Mouse (Mus musculus): ENCODE measurements at regions not wholly inside any gene's neighbourhood (a gene's known extent, or its start where the extent isn't known, plus 50 kb on each side); places are given as distances from the start of the nearest gene placed in this dataset.

- Histone ChIP-seq H3K27ac (replicated peaks in 1 of 2; ENCODE audit: control insufficient read depth in 1 of 2, insufficient read depth in 1 of 2, low read depth in 2 of 2, low read length in 2 of 2) (no peak overlapping the region), H3K4me1 (ENCODE audit: control insufficient read depth in 2 of 2, insufficient read depth in 2 of 2, low read length in 2 of 2) (peaks cover 8 to 15% of the 10 kb centered on the region in 2 experiments), H3K36me3 (ENCODE audit: control insufficient read depth, insufficient read depth, low read length) (no peaks in the 10 kb centered on the region), H3K27me3 (ENCODE audit: control insufficient read depth, insufficient read depth, low read length) (no peaks in the 10 kb centered on the region), H3K4me2 (ENCODE audit: low read length) (no peak overlapping the region), H3K4me3 (ENCODE audit: control insufficient read depth in 1 of 2, insufficient read depth in 1 of 2, low read depth in 1 of 2, low read length in 2 of 2) (no peak overlapping the region), H3K9ac (ENCODE audit: low read length) (no peak overlapping the region), H3K9me3 (ENCODE audit: control insufficient read depth, low read length) (no peaks in the 10 kb centered on the region)
- no peak for ATAC-seq (ENCODE audit: insufficient number of reproducible peaks, insufficient read depth, low FRiP score, low read depth)
- 95% methylated on average over 3 of the region's 3 CpGs for WGBS
These were observed 59.5 kb downstream of the Tex35 start for GRCm38 (mm10) chr1:157048996-157049395.

- WGBS, result 56% methylated on average over 11 of the region's 11 CpGs
- no peaks in the 10 kb centered on the region for H3K9me3 ChIP-seq (ENCODE audit: control insufficient read depth, low read length)
- H3K9ac ChIP-seq (ENCODE audit: low read length), result no peak overlapping the region
- peaks cover 8 to 15% of the 10 kb centered on the region in 2 experiments for H3K4me1 ChIP-seq (ENCODE audit: control insufficient read depth in 2 of 2, insufficient read depth in 2 of 2, low read length in 2 of 2)
- no peak for ATAC-seq (ENCODE audit: insufficient number of reproducible peaks, insufficient read depth, low FRiP score, low read depth)
- no peak overlapping the region for H3K27ac ChIP-seq (replicated peaks in 1 of 2; ENCODE audit: control insufficient read depth in 1 of 2, insufficient read depth in 1 of 2, low read depth in 2 of 2, low read length in 2 of 2)
- H3K4me2 ChIP-seq (ENCODE audit: low read length), result no peak overlapping the region
- no peaks in the 10 kb centered on the region for H3K27me3 ChIP-seq (ENCODE audit: control insufficient read depth, insufficient read depth, low read length)
- H3K36me3 ChIP-seq (ENCODE audit: control insufficient read depth, insufficient read depth, low read length), result no peaks in the 10 kb centered on the region
- H3K4me3 ChIP-seq (ENCODE audit: control insufficient read depth in 1 of 2, insufficient read depth in 1 of 2, low read depth in 1 of 2, low read length in 2 of 2), result no peak overlapping the region
These were observed 60.1 kb downstream of the Tex35 start for GRCm38 (mm10) chr1:157048201-157048923.

GRCm38 (mm10) chr1:157047751-157048200, 60.7 kb downstream of the Tex35 start:
- Histone ChIP-seq H3K27me3 (ENCODE audit: control insufficient read depth, insufficient read depth, low read length) (no peaks in the 10 kb centered on the region), H3K9me3 (ENCODE audit: control insufficient read depth, low read length) (no peaks in the 10 kb centered on the region), H3K9ac (ENCODE audit: low read length) (no peak overlapping the region), H3K4me3 (ENCODE audit: control insufficient read depth in 1 of 2, insufficient read depth in 1 of 2, low read depth in 1 of 2, low read length in 2 of 2) (no peak overlapping the region), H3K4me2 (ENCODE audit: low read length) (no peak overlapping the region), H3K36me3 (ENCODE audit: control insufficient read depth, insufficient read depth, low read length) (no peaks in the 10 kb centered on the region), H3K27ac (replicated peaks in 1 of 2; ENCODE audit: control insufficient read depth in 1 of 2, insufficient read depth in 1 of 2, low read depth in 2 of 2, low read length in 2 of 2) (no peak overlapping the region), H3K4me1 (ENCODE audit: control insufficient read depth in 2 of 2, insufficient read depth in 2 of 2, low read length in 2 of 2) (peaks cover 8 to 15% of the 10 kb centered on the region in 2 experiments)
- ATAC-seq (ENCODE audit: insufficient number of reproducible peaks, insufficient read depth, low FRiP score, low read depth), result no peak
- WGBS, result 79% methylated on average over 4 of the region's 4 CpGs

- WGBS, result 61% methylated on average over 4 of the region's 4 CpGs
- peak; percentile 57 for ATAC-seq (ENCODE audit: insufficient number of reproducible peaks, insufficient read depth, low FRiP score, low read depth)
- H3K4me3 ChIP-seq (ENCODE audit: control insufficient read depth in 1 of 2, insufficient read depth in 1 of 2, low read depth in 1 of 2, low read length in 2 of 2), result no peak overlapping the region
- H3K27ac ChIP-seq (replicated peaks in 1 of 2; ENCODE audit: control insufficient read depth in 1 of 2, insufficient read depth in 1 of 2, low read depth in 2 of 2, low read length in 2 of 2), result no peak overlapping the region
- H3K36me3 ChIP-seq (ENCODE audit: control insufficient read depth, insufficient read depth, low read length), result no peaks in the 10 kb centered on the region
- H3K4me2 ChIP-seq (ENCODE audit: low read length), result no peak overlapping the region
- H3K27me3 ChIP-seq (ENCODE audit: control insufficient read depth, insufficient read depth, low read length), result no peaks in the 10 kb centered on the region
- H3K4me1 ChIP-seq (ENCODE audit: control insufficient read depth in 2 of 2, insufficient read depth in 2 of 2, low read length in 2 of 2), result peaks cover 8 to 15% of the 10 kb centered on the region in 2 experiments
- no peaks in the 10 kb centered on the region for H3K9me3 ChIP-seq (ENCODE audit: control insufficient read depth, low read length)
- no peak overlapping the region; the same call in 1 of the 2 replicates for H3K9ac ChIP-seq (ENCODE audit: low read length)
These were observed 61.7 kb downstream of the Tex35 start for GRCm38 (mm10) chr1:157046760-157047182.

GRCm38 (mm10) chr1:157039836-157040196, 68.7 kb downstream of the Tex35 start:
- peak; percentile 52; the same call in 1 of the 2 replicates for ATAC-seq (ENCODE audit: insufficient number of reproducible peaks, insufficient read depth, low FRiP score, low read depth)
- H3K27ac ChIP-seq (replicated peaks in 1 of 2; ENCODE audit: control insufficient read depth in 1 of 2, insufficient read depth in 1 of 2, low read depth in 2 of 2, low read length in 2 of 2), result peak overlapping the region; percentile 74 to 87
- H3K9me3 ChIP-seq (ENCODE audit: control insufficient read depth, low read length), result 0 out of 2 replicates have a peak, but pooled peaks cover 3% of the 10 kb centered on the region
- H3K4me1 ChIP-seq (ENCODE audit: control insufficient read depth in 2 of 2, insufficient read depth in 2 of 2, low read length in 2 of 2), result peaks cover 16 to 36% of the 10 kb centered on the region in 2 experiments
- H3K27me3 ChIP-seq (ENCODE audit: control insufficient read depth, insufficient read depth, low read length), result no peaks in the 10 kb centered on the region
- H3K4me3 ChIP-seq (ENCODE audit: control insufficient read depth in 1 of 2, insufficient read depth in 1 of 2, low read depth in 1 of 2, low read length in 2 of 2), result peak overlapping the region in 1 of 2 experiments; percentile 18; a peak in 1 of 4 replicates
- no peaks in the 10 kb centered on the region for H3K36me3 ChIP-seq (ENCODE audit: control insufficient read depth, insufficient read depth, low read length)
- H3K9ac ChIP-seq (ENCODE audit: low read length), result peak overlapping the region; percentile 31; the same call in 1 of the 2 replicates
- WGBS, result 2% methylated on average over 4 of the region's 4 CpGs
- peak overlapping the region; percentile 56 for H3K4me2 ChIP-seq (ENCODE audit: low read length)

GRCm38 (mm10) chr1:157039016-157039835, 69.3 kb downstream of the Tex35 start:
- 0 out of 2 replicates have a peak, but pooled peaks cover 3% of the 10 kb centered on the region for H3K9me3 ChIP-seq (ENCODE audit: control insufficient read depth, low read length)
- peaks cover 16 to 36% of the 10 kb centered on the region in 2 experiments for H3K4me1 ChIP-seq (ENCODE audit: control insufficient read depth in 2 of 2, insufficient read depth in 2 of 2, low read length in 2 of 2)
- H3K4me2 ChIP-seq (ENCODE audit: low read length), result peak overlapping the region; percentile 56
- H3K4me3 ChIP-seq (ENCODE audit: control insufficient read depth in 1 of 2, insufficient read depth in 1 of 2, low read depth in 1 of 2, low read length in 2 of 2), result peak overlapping the region; percentile 4 to 18; a peak in 2 of 4 replicates
- no peaks in the 10 kb centered on the region for H3K36me3 ChIP-seq (ENCODE audit: control insufficient read depth, insufficient read depth, low read length)
- 5% methylated on average over 14 of the region's 14 CpGs for WGBS
- no peaks in the 10 kb centered on the region for H3K27me3 ChIP-seq (ENCODE audit: control insufficient read depth, insufficient read depth, low read length)
- peak overlapping the region; percentile 31; the same call in 1 of the 2 replicates for H3K9ac ChIP-seq (ENCODE audit: low read length)
- H3K27ac ChIP-seq (replicated peaks in 1 of 2; ENCODE audit: control insufficient read depth in 1 of 2, insufficient read depth in 1 of 2, low read depth in 2 of 2, low read length in 2 of 2), result peak overlapping the region; percentile 74 to 87
- peak; percentile 74 for ATAC-seq (ENCODE audit: insufficient number of reproducible peaks, insufficient read depth, low FRiP score, low read depth)

GRCm38 (mm10) chr1:157038111-157039008, 70.1 kb downstream of the Tex35 start:
- no peaks in the 10 kb centered on the region for H3K36me3 ChIP-seq (ENCODE audit: control insufficient read depth, insufficient read depth, low read length)
- peaks cover 16 to 36% of the 10 kb centered on the region in 2 experiments for H3K4me1 ChIP-seq (ENCODE audit: control insufficient read depth in 2 of 2, insufficient read depth in 2 of 2, low read length in 2 of 2)
- no peaks in the 10 kb centered on the region for H3K27me3 ChIP-seq (ENCODE audit: control insufficient read depth, insufficient read depth, low read length)
- WGBS, result 75% methylated on average over 14 of the region's 14 CpGs
- no peak for ATAC-seq (ENCODE audit: insufficient number of reproducible peaks, insufficient read depth, low FRiP score, low read depth)
- no peak overlapping the region for H3K9ac ChIP-seq (ENCODE audit: low read length)
- H3K9me3 ChIP-seq (ENCODE audit: control insufficient read depth, low read length), result 0 out of 2 replicates have a peak, but pooled peaks cover 3% of the 10 kb centered on the region
- H3K4me2 ChIP-seq (ENCODE audit: low read length), result peak overlapping the region; percentile 56
- peak overlapping the region; percentile 74 to 87 for H3K27ac ChIP-seq (replicated peaks in 1 of 2; ENCODE audit: control insufficient read depth in 1 of 2, insufficient read depth in 1 of 2, low read depth in 2 of 2, low read length in 2 of 2)
- no peak overlapping the region for H3K4me3 ChIP-seq (ENCODE audit: control insufficient read depth in 1 of 2, insufficient read depth in 1 of 2, low read depth in 1 of 2, low read length in 2 of 2)
